Mouse (Mus musculus): Measurements from ENCODE around the gene Mllt6.

DNA sequence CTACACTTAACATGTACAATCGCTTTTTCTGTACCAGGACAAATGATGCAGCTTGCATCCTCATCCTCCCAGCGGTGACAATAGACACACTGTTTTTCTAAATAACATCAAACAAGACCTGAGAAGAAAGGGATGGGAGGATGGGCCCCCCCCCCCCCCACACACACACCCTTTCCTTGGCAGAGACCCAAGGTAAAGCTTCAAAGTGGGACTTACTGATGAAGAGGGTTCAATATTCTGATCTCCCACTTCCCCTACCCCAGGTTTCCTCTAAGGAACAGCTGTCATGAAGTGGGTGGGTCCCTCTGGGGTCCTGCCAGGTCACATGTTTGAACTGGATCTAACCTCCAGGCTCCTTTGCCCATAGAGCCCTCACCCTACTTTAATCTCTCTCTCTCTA lies 32.2 kb upstream of the Mllt6 start:
- TF ChIP-seq TBP (conservative IDR thresholded peaks at IDR 0.05; ENCODE audit: low read depth, low read length), result no peak
- TF ChIP-seq POLR2A (IDR thresholded peaks at IDR 0.05; ENCODE audit: low read depth, low read length), result no peak
- no peak for TF ChIP-seq GABPA (IDR thresholded peaks at IDR 0.05; ENCODE audit: insufficient replicate concordance, low read depth, low read length)
- TF ChIP-seq CTCF (conservative IDR thresholded peaks at IDR 0.05 in 1 of 2, IDR thresholded peaks at IDR 0.05 in 1 of 2; ENCODE audit: low read depth in 2 of 2, low read length in 2 of 2), result no peak
- no peak for TF ChIP-seq MYC (IDR thresholded peaks at IDR 0.05; ENCODE audit: low read depth, low read length)
- no peak for TF ChIP-seq PAX5 (IDR thresholded peaks at IDR 0.05; ENCODE audit: low read length)
- no peak for TF ChIP-seq BHLHE40 (IDR thresholded peaks at IDR 0.05; ENCODE audit: low read depth, low read length)
- TF ChIP-seq NRF1 (IDR thresholded peaks at IDR 0.05; ENCODE audit: low read depth, low read length), result no peak
- no peak for TF ChIP-seq POLR2AphosphoS2 (IDR thresholded peaks at IDR 0.05; ENCODE audit: low read depth, low read length)
- no peak for TF ChIP-seq RAD21 (IDR thresholded peaks at IDR 0.05; ENCODE audit: low read depth, low read length)
- TF ChIP-seq ETS1 (conservative IDR thresholded peaks at IDR 0.05; ENCODE audit: low read depth, low read length), result no peak
- TF ChIP-seq CHD1 (IDR thresholded peaks at IDR 0.05; ENCODE audit: low read depth, low read length), result no peak
- TF ChIP-seq USF2 (conservative IDR thresholded peaks at IDR 0.05; ENCODE audit: low read depth, low read length), result no peak
